Mouse (Mus musculus): Measurements from ENCODE around the gene Shc4. TPM values are rescaled to one million over a fixed set of nuclear protein-coding genes. Genes with fewer than 3 reads are reported as not detected.

Gene Shc4
- polyA plus RNA-seq, 1 experiment from 2014 or later = 1.3 TPM

- WGBS = 84% methylated on average over 2 of the region's 2 CpGs
- Histone ChIP-seq H3K4me1 (replicated peaks; ENCODE audit: control insufficient read depth, insufficient read depth, low read length) (peaks cover 3% of the 10 kb centered on the region; the same call in 1 of the 2 replicates), H3K9ac (ENCODE audit: low read length) (no peak overlapping the region), H3K27me3 (ENCODE audit: control insufficient read depth, insufficient read depth, low read length) (no peaks in the 10 kb centered on the region), H3K4me2 (ENCODE audit: low read depth, low read length, severe bottlenecking) (no peak overlapping the region), H3K27ac (ENCODE audit: low read depth, low read length) (no peak overlapping the region), H3K4me3 (ENCODE audit: low read depth, low read length) (no peak overlapping the region), H3K9me3 (ENCODE audit: control insufficient read depth, low read length) (no peaks in the 10 kb centered on the region), H3K36me3 (ENCODE audit: control insufficient read depth, insufficient read depth, low read length) (no peaks in the 10 kb centered on the region)
- no peak for ATAC-seq (replicated peaks; ENCODE audit: low FRiP score)
- DNase-seq (ENCODE audit: low spot score) = no peak
These were observed 22.3 kb downstream of the Shc4 start for GRCm38 (mm10) chr2:125701606-125702005.

DNA sequence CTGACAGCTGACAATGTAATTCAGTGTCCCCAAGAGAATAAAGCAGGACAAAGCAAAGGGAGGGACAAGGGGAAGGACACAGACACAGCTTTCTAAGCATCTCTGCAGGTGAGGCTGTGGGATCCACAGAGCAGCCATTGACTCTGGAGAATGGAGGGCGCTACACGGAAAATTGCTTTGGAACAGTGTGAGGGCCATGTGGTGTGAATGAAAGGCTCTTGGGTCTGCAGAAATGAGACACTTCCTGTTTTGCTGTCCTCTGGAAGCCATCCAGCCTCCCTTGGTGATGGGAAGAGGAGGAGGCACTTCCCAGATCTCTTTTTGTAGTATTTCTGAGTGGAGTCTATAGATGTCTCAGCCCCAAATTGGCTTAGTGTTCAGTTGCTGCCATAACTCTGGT, 27.7 kb downstream of the Shc4 start:
- WGBS = 73% methylated on average over 2 of the region's 2 CpGs
- H3K4me1 ChIP-seq (replicated peaks; ENCODE audit: control insufficient read depth, insufficient read depth, low read length) = no peaks in the 10 kb centered on the region

DNA sequence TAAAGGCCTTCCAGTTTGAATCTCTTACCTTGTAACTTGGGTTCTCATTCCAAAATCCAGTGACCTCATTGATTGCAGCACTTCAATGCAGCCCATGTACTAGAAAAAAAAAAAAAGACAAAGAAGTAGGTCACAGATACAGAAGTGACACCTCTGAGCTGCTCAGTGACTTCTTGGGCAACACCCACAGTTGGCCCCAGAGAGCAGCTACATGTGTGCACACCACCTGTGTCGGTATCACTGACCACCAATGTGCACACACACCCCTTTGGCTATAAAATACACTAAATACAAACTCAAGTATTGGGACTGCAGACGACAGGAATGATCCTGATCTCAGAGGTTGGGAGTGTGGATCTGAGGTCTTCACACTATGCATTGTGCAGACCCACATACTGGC, 29.1 kb downstream of the Shc4 start:
- Histone ChIP-seq H3K9me3 (ENCODE audit: control insufficient read depth, low read length) (no peaks in the 10 kb centered on the region), H3K9ac (ENCODE audit: low read length) (no peak overlapping the region), H3K4me1 (replicated peaks; ENCODE audit: control insufficient read depth, insufficient read depth, low read length) (no peaks in the 10 kb centered on the region), H3K27ac (ENCODE audit: low read depth, low read length) (no peak overlapping the region), H3K36me3 (ENCODE audit: control insufficient read depth, insufficient read depth, low read length) (no peaks in the 10 kb centered on the region), H3K4me3 (ENCODE audit: low read depth, low read length) (no peak overlapping the region), H3K4me2 (ENCODE audit: low read depth, low read length, severe bottlenecking) (no peak overlapping the region), H3K27me3 (ENCODE audit: control insufficient read depth, insufficient read depth, low read length) (no peaks in the 10 kb centered on the region)
- WGBS = 72% methylated on average over 2 of the region's 2 CpGs
- DNase-seq (ENCODE audit: low spot score) (peak; percentile 23), ATAC-seq (replicated peaks; ENCODE audit: low FRiP score) (no peak)

More for the DNA sequence above, 27.7 kb downstream of the Shc4 start:
- Histone ChIP-seq H3K9me3 (ENCODE audit: control insufficient read depth, low read length) (no peaks in the 10 kb centered on the region), H3K27me3 (ENCODE audit: control insufficient read depth, insufficient read depth, low read length) (no peaks in the 10 kb centered on the region), H3K4me3 (ENCODE audit: low read depth, low read length) (no peak overlapping the region), H3K36me3 (ENCODE audit: control insufficient read depth, insufficient read depth, low read length) (no peaks in the 10 kb centered on the region), H3K4me2 (ENCODE audit: low read depth, low read length, severe bottlenecking) (no peak overlapping the region), H3K9ac (ENCODE audit: low read length) (no peak overlapping the region), H3K27ac (ENCODE audit: low read depth, low read length) (no peak overlapping the region)
- peak; percentile 37 for DNase-seq (ENCODE audit: low spot score)
- ATAC-seq (replicated peaks; ENCODE audit: low FRiP score) = no peak

GRCm38 (mm10) chr2:125692010-125692409, 31.9 kb downstream of the Shc4 start:
- H3K4me3 ChIP-seq (ENCODE audit: low read depth, low read length) = no peak overlapping the region
- no peak for DNase-seq (ENCODE audit: low spot score)
- no peaks in the 10 kb centered on the region for H3K4me1 ChIP-seq (replicated peaks; ENCODE audit: control insufficient read depth, insufficient read depth, low read length)
- 88% methylated on average over 2 of the region's 2 CpGs for WGBS
- no peak for ATAC-seq (replicated peaks; ENCODE audit: low FRiP score)
- H3K27me3 ChIP-seq (ENCODE audit: control insufficient read depth, insufficient read depth, low read length) = no peaks in the 10 kb centered on the region
- H3K4me2 ChIP-seq (ENCODE audit: low read depth, low read length, severe bottlenecking) = no peak overlapping the region
- H3K36me3 ChIP-seq (ENCODE audit: control insufficient read depth, insufficient read depth, low read length) = no peaks in the 10 kb centered on the region
- no peak overlapping the region for H3K9ac ChIP-seq (ENCODE audit: low read length)
- no peaks in the 10 kb centered on the region for H3K9me3 ChIP-seq (ENCODE audit: control insufficient read depth, low read length)
- no peak overlapping the region for H3K27ac ChIP-seq (ENCODE audit: low read depth, low read length)

DNA sequence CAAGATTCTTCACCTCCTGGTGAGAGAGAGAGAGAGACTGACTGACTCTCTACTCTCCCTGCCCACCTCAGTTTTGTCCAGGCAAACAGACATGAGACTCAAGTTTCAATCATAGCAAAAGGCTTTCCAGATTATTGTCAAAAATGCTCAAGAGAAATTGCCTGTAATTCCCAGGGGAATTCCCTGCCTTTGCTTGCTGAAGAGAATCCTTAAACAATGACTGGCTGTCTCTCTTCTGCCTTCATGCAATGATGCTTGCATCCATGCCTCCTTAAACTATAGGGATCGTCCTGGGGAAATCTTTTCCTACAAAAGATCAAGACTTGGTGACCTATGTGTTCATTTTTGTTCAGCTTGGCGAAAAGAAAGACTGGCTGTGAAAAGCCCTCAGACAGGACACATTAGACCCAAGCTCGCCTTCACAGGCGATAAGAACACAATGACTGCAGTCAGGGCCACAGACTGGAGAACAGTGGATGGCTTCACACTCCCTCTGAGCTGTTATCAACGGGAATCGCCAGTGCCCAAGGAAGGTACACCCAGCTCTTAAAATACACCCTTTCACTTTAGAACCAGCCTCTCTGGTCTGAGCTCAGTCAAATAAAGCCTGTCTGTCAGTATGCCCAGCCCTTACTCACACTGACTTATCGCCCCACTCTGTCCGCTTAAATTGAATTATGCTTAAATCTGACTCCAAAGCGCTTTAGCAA, 38.4 kb downstream of the Shc4 start:
- Histone ChIP-seq H3K4me2 (ENCODE audit: low read depth, low read length, severe bottlenecking) (no peak overlapping the region), H3K9ac (ENCODE audit: low read length) (no peak overlapping the region), H3K9me3 (ENCODE audit: control insufficient read depth, low read length) (no peaks in the 10 kb centered on the region), H3K4me1 (replicated peaks; ENCODE audit: control insufficient read depth, insufficient read depth, low read length) (peaks cover 6% of the 10 kb centered on the region; the same call in 1 of the 2 replicates), H3K27ac (ENCODE audit: low read depth, low read length) (no peak overlapping the region), H3K4me3 (ENCODE audit: low read depth, low read length) (no peak overlapping the region), H3K27me3 (ENCODE audit: control insufficient read depth, insufficient read depth, low read length) (no peaks in the 10 kb centered on the region), H3K36me3 (ENCODE audit: control insufficient read depth, insufficient read depth, low read length) (no peaks in the 10 kb centered on the region)
- no peak for DNase-seq (ENCODE audit: low spot score)
- 56% methylated on average over 9 of the region's 9 CpGs for WGBS
- ATAC-seq (replicated peaks; ENCODE audit: low FRiP score) = no peak

- peaks cover 6% of the 10 kb centered on the region; the same call in 1 of the 2 replicates for H3K4me1 ChIP-seq (replicated peaks; ENCODE audit: control insufficient read depth, insufficient read depth, low read length)
- H3K9ac ChIP-seq (ENCODE audit: low read length) = no peak overlapping the region
- ATAC-seq (replicated peaks; ENCODE audit: low FRiP score) = no peak
- no peak overlapping the region for H3K4me2 ChIP-seq (ENCODE audit: low read depth, low read length, severe bottlenecking)
- WGBS = 67% methylated on average over 10 of the region's 10 CpGs
- no peak overlapping the region for H3K27ac ChIP-seq (ENCODE audit: low read depth, low read length)
- no peaks in the 10 kb centered on the region for H3K27me3 ChIP-seq (ENCODE audit: control insufficient read depth, insufficient read depth, low read length)
- no peaks in the 10 kb centered on the region for H3K36me3 ChIP-seq (ENCODE audit: control insufficient read depth, insufficient read depth, low read length)
- no peak for DNase-seq (ENCODE audit: low spot score)
- no peaks in the 10 kb centered on the region for H3K9me3 ChIP-seq (ENCODE audit: control insufficient read depth, low read length)
- no peak overlapping the region for H3K4me3 ChIP-seq (ENCODE audit: low read depth, low read length)
These were observed 39.1 kb downstream of the Shc4 start for GRCm38 (mm10) chr2:125684559-125685440.

- Histone ChIP-seq H3K4me1 (replicated peaks; ENCODE audit: control insufficient read depth, insufficient read depth, low read length) (peaks cover 6% of the 10 kb centered on the region; the same call in 1 of the 2 replicates), H3K27ac (ENCODE audit: low read depth, low read length) (no peak overlapping the region), H3K36me3 (ENCODE audit: control insufficient read depth, insufficient read depth, low read length) (no peaks in the 10 kb centered on the region), H3K4me2 (ENCODE audit: low read depth, low read length, severe bottlenecking) (no peak overlapping the region), H3K4me3 (ENCODE audit: low read depth, low read length) (no peak overlapping the region), H3K27me3 (ENCODE audit: control insufficient read depth, insufficient read depth, low read length) (no peaks in the 10 kb centered on the region), H3K9ac (ENCODE audit: low read length) (no peak overlapping the region), H3K9me3 (ENCODE audit: control insufficient read depth, low read length) (no peaks in the 10 kb centered on the region)
- ATAC-seq (replicated peaks; ENCODE audit: low FRiP score) = no peak
- no peak for DNase-seq (ENCODE audit: low spot score)
- WGBS = 83% methylated on average over 7 of the region's 7 CpGs
These were observed 40.1 kb downstream of the Shc4 start for GRCm38 (mm10) chr2:125683895-125684294.

DNA sequence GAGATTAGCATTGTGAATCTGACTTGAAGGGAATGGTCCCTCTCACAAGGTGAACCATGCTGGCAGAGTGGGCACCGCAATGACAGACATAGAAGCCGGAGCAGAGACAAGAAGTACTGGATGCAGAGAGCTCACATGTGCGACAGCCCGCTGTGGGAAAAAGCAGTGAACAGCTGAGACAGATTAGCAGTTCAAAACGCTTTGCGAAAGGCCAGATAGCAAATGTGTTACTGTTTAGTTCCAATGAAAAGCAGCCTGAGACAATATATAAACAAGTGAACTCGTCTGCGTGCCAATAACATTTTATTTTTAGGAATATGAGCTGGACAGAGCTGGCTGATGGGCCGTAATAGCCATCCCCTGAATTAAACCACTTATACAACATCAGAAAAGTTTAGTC, 42.1 kb downstream of the Shc4 start:
- Histone ChIP-seq H3K27ac (ENCODE audit: low read depth, low read length) (no peak overlapping the region), H3K4me2 (ENCODE audit: low read depth, low read length, severe bottlenecking) (no peak overlapping the region), H3K36me3 (ENCODE audit: control insufficient read depth, insufficient read depth, low read length) (no peaks in the 10 kb centered on the region), H3K9me3 (ENCODE audit: control insufficient read depth, low read length) (no peaks in the 10 kb centered on the region), H3K4me1 (replicated peaks; ENCODE audit: control insufficient read depth, insufficient read depth, low read length) (peaks cover 6% of the 10 kb centered on the region; the same call in 1 of the 2 replicates), H3K4me3 (ENCODE audit: low read depth, low read length) (no peak overlapping the region), H3K9ac (ENCODE audit: low read length) (no peak overlapping the region), H3K27me3 (ENCODE audit: control insufficient read depth, insufficient read depth, low read length) (no peaks in the 10 kb centered on the region)
- DNase-seq (ENCODE audit: low spot score) (no peak), ATAC-seq (replicated peaks; ENCODE audit: low FRiP score) (no peak)
- 75% methylated on average over 9 of the region's 9 CpGs for WGBS

Measured in forebrain, embryonic 11.5 days (tissue).